Mouse (Mus musculus): Measurements from ENCODE around the gene Ttyh1.

Ttyh1 gene

DNA sequence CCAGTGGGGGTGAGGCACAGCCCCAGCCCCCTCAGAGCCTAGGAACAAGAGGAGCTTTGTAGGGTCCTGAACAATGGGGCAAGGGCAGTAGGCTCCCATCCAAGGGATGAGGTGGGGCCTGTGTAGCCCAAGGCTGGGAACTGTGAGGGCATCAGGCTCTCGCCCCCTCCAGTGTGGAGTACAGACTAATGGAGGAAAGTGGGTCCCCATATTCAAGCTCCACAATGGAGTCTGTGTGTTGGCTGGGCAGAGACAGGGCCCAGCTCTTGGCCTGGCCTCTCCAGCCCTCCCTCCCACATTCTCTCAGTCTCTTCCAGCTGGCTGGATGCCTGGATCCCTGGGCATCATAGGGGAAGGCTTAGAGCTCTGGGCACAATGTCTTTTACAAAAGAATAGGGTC, 4.5 kb downstream of the Ttyh1 start:
- peak; percentile 82 for DNase-seq

DNA sequence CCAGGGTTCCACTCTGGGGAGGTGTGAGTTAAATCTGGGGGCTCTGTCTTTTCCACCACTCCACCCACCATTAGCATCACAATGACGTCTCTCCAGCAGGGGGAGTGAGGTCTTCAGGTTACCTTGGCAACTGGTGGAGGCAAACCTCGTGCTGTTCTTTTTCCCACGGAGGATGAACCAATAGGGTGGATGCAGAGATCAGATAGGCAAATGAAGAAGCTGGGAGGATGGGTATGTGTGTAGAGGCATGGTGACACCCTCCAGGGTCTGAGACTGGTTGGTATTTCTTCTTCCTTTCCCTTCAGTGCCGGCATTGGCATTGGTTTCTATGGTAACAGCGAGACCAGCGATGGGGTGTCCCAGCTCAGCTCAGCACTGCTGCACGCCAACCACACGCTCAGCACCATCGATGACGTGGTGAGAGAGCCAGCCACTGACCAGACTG, 5.1 kb downstream of the Ttyh1 start:
- DNase-seq: peak; percentile 75

DNA sequence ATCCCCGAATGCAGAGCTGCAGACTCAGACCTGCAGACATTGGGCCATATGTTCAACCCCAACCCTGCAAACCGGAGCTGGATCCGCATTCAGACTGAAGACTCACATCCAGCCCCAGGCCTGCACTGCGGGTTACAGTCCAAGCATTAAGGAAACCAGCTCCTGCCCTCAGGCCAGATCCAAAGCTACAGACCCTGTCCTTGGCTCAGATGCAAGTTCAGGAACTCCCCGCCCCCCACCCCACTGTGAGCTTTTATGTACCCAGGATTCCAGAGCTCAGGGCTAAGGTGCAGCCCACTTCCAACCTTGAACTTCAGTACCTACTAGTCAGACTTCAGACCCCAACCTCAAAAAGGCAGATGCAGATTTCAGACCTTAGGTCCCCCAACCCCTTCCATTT, 5.6 kb downstream of the Ttyh1 start:
- no peak for DNase-seq

DNA sequence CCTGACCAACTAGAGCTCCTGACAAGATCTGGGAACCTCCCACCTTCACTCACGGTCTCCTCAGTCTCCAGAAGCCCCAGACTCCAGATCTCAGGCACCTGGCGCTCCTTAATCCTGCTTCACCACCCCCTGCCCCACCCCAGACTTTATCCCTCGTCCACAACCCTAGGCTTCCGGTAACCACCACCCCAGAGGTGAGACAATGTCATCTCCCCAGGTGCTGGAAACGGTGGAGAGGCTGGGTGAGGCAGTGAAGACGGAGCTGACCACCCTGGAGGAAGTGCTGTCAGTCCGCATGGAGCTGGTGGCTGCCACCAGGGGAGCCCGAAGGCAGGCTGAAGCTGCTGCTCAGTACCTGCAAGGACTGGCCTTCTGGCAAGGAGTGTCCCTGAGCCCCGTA, 6.1 kb downstream of the Ttyh1 start:
- DNase-seq: no peak

DNA sequence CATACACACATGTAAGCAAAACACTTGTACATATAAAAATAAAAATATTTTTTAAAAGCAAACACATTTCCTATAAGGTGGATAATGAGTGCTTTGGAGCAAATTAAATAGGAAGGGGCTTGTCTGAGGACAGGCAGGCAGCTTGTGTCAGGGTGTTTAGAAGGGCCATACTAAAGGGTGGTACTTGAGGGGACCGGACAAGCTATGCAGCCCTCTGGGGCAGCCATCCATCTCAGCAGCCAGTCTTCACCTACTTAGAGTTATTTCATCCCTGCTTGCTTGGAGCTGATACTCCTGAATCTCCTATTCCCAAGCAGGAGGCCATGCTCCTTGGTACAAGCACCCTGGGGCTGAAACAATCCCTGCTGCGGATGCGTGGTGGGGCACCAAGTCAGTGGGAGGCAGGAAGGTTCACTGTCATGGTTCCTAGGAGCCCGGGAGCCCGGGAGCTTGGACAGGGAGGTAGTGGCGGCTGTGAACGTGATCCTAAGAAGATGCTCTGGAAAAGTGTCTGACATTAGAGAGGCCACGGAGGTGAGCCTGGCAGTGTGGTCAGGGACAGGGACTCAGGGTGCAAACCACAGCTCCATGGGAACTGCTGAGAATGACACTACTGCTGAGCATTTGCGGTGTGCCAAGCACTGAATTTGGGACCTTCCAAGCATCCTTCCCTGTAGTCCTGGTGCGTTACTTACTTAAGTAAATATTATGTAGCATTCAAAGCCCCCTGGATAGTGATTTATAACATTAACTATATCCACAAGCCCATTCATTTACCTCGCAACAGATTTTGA, 8.0 kb downstream of the Ttyh1 start:
- no peak for DNase-seq

DNA sequence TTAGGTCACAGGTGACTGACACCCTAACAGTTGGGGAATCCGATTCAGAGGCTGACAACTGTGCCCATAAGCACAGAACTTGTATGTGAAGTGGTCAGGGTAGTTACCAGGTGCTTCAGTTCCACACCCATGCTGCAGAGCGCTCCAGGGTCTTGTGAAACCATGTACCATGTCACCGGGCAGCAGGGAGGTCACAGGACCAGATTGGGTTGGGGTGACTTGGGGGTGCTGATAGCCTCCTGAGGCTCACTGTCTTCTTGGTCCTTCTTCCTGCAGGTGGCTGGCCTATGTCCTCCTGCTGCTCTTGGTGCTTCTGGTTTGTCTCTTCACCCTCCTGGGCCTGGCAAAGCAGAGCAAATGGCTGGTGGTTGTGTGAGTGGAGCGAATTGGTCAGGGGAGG, 8.7 kb downstream of the Ttyh1 start:
- no peak for DNase-seq

DNA sequence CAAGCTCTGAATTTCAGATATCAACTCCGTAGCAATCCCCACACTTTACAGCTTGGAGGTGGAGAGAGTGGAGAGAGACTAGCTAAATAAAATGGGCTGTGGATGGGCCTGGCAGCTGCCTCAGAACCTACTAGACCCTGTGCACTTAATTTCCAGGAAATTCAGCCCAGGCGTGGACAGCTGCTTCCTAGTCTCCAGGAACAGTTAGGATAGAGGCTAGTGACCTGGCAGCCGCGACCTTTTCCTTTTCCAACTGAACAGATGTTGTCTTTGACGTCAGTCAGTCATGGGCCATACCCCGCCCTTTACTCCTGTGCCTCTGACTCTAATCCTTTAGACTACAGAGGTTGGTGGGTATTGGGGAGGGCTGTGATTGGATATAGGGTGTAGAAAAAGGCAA, 9.7 kb downstream of the Ttyh1 start:
- DNase-seq: no peak

DNA sequence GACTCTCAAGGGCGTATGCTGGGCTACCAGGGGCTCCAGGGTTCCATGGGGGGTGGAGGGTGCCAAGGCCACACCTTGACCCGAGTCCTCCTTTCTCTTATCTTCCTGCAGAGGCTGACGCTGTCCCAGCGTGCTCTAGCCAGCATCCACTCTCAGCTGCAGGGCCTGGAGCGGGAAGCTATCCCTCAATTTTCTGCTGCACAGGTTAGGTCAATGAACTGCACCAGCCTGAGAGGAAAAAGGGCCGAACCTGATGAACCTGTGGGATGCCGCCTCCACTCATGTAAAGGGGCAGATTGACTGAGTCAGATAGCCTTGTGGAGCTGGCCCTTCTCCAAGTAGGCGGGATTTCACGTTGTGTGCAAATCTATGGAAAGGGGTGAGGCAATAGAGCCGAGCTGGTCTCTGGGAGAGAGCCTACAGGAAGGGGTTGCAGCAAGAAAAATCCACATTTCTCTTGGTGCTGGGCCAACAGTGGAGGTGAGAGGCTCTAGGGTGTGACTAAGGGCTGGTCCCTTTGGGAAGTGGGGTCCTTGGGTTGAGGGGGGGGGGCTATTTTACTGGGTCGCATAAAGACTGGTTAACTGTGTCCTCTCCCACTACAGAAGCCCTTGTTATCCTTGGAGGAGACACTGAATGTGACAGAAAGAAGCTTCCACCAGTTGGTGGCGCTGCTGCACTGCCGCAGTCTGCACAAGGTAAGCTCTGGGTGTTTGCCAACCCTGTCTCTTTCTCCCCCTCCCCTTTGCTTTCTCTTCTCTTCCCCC, 11.7 kb downstream of the Ttyh1 start:
- peak; percentile 93 for DNase-seq

DNA sequence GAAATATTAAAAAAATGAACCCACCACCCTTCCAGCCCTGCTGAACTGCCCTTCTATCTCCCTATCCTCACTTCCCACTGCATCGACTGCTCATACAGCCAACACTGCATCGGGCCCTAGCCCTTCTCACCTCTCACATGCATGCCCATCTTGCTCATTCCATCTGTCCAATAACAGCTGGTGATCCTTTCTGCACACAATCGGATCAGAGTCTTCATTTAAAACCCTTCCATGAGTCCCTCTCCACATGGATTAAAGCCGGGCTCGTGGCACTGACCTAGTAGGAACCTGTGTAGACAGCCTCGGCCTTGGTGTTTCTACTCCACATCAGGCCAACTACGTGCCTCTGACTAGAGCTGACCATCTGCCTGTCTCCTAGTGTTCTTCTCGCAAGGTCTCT, 12.8 kb downstream of the Ttyh1 start:
- no peak for DNase-seq

DNA sequence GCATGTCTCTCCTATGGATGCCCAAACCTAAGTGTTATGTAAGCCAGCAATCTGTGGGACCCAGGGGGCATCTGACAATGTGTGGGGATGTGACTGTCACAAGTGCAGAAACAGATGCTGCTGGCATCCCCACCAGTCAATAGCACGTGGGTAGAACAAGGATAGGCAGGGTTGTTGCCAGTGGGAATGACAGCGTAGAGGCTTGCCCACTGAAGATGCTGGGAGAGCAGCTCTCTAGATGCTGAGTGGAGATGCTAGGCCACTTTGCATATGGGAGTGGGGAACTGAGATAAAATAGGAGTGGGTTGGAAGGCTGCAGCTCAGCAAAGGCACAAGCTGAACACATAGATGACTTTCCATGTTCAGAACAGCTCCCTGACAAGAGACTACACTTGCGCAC, 13.4 kb downstream of the Ttyh1 start:
- no peak for DNase-seq

DNA sequence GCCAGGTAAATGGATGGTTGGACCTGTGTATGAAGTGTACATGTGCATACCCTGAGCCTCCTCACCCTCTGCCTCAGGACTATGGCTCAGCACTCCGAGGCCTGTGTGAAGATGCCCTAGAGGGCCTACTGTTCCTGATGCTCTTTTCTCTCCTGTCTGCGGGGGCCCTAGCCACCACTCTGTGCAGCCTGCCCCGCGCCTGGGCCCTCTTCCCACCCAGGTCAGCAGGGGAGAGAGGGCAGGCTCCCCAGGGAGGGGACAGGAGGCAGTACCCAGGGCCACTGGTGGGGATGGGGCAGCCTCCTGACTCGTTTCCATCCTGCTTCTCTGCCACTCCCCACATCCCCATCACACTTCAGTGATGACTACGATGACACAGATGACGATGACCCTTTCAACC, 13.8 kb downstream of the Ttyh1 start:
- DNase-seq: no peak

DNA sequence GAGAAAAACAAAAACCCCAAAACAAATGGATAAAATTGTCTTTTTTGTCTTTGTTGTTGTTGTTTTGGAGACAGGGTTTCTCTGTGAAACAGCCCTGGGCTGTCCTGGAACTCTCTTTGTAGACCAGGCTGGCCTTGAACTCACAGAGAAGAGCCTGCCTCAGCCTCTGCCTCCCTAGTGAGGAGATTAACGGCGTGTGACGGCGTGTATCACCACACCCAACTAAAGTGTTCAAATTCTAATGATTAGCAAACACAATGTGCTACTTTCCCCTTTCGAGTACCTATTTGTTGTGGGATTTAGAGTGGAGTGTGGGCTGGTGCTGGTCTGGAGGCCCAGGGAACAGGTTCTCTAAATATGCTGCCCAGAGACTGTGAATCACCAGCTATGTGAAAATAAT, 15.7 kb downstream of the Ttyh1 start:
- no peak for DNase-seq

DNA sequence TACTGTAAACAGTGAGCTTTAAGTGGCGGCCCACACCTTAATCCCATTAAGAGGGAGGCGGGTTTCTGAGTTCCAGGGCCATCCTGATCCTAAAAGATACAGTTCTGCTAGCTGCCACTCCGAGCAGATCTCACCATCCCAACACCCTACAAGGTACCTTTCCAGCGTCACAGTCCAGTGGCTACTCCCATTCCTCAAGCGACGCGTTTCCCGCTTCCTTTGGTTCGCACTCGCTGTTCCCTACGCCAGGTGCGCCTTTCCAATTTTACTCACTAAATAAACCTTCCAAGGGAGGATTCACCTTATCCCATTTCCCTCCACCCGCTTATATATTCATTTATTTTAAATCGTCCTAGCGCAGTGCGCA, 17.2 kb downstream of the Ttyh1 start:
- no peak for DNase-seq

DNA sequence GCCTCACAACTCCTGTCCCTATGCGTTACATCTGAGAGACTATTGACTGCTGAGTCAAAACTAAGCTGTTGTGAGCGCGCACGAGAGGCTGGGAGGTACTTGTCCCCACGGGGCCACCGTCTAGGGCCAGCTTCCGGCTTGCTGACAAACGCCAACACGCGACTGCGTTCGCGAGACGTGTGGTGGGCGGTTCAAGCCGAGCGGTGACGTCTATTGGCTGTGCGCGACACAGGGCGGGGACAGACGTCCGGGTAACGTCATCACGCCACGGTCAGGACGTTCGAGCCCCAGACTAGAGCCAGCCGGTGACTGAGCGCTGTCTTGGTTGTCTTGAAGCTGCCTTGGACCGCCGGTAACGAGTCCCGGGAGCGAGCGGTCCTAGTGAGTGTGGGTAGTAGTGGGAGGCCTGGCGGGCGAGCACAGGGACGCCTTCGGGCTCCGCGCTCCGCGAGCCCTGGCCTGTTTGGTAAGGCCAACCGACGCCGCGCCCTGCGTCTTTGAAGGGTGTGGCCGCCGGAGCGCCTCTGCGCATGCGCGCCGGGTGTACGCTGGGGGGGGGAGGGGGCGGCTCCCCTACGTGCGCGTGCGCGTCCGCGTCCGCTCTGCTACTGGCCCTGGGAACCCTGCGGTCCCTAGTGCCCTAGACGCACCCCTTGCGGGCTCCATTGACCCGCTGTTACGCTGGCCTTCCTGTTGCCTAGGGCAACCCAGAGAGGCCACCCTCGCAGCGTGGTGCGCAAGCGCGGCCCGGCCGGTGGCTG, 17.7 kb downstream of the Ttyh1 start, which contains the start of gene Leng8:
Leng8 (plus strand) TSS at position 269 of the 761 bp plus-strand sequence.
- peak; percentile 96 for DNase-seq

DNA sequence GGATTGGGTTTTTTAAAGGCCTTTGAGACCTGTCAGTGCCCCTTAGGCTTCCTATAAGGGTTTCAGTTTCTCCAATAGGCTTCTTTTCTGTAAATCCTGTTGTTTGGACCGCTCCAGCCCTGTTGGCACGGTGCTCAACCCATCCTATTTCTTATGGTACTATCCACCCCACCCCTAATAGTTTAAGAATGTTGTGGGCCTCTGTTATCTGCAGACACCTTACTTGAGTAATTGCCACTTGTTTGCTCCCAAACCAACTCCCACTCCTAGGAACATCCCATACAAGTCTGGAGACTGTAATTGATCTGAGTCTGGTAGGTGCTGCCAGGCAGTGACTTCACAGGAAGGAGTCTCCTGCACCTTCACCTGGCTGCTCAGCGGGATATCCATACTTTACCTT, 18.5 kb downstream of the Ttyh1 start:
- DNase-seq: no peak

DNA sequence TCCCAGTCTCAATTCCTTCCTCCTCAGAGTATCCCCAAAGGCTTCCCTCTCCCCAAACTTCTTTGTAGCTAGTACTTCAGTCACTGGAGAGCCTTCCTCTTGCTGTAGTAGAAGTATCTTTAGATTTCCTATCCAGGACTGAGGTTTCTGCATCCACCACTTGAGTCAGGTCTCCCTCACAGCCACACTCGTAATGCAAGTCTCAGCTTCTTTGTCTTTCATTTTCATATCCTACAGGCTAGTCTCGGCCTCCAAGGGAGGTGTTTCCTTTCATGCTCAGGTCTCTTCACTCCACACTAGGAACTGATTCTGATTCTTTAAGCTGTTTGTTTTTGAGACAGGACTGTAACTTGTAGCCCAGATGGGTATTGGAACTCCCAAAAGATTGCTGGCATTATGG, 19.0 kb downstream of the Ttyh1 start:
- DNase-seq: no peak

DNA sequence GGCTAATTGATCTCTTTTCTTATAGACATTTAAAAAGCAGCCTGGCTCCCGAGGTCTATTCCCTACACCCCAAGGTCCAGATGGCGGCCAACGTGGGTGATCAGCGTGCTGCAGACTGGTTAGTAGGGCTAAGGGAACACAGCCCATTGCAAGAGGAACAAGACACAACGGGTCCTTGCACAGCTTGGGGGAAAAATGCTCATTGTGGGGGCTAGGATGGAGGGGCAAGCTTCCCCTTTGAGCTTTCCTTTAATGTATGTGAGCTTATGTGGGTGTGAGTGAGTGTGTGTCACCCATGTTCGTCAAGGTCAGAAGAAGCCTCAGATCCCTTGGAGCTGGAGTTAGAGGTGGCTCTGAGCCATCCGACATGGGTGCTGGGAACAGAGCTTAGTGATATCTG, 19.5 kb downstream of the Ttyh1 start:
- no peak for DNase-seq

DNA sequence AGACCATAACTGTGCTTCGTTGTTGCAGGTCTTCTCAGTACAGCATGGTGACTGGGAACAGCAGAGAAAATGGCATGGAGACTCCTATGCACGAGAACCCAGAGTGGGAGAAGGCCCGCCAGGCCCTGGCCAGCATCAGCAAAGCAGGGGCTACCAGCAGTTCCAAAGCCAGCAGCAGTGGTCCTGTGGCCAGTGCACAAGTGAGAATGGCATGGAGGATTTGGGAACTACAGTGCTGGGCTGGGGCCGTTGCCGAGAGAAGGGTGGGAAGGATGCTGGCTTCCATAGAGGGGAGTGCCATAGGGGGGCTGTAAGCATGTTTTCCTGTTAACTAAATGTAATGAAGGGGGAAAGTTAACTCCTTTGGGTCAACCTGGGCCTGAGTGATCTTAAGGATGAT, 20.2 kb downstream of the Ttyh1 start:
- no peak for DNase-seq

DNA sequence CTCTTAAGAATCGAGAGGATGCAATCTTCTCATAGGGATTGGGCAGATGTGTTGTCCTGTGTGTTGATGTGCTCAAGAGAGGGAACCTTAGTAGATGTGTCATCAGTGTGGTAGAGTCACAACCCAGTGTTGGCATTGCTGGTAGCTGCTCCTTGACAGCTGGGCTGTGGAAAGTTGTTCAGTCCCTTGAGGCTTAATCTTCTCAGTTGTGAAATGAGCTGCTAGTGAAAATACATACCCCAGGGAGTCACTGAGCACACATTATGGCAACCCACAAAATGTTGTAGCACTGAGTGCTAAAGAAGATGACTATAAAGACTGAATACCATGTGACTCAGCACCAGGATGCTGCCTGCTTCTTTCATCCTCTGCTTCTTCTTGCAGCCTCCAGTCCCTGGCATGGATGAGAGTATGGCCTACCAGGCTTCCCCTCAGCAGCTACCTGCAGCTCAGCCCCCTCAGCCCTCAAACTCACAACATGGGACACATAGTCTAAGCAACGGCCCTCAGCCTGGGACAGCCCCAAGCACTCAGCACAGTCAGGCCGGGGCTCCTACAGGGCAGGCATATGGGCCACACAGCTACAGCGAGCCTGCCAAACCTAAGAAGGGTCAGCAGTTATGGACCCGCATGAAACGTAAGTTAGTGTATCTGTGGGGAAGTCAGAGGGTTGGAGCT, 22.6 kb downstream of the Ttyh1 start:
- no peak for DNase-seq

DNA sequence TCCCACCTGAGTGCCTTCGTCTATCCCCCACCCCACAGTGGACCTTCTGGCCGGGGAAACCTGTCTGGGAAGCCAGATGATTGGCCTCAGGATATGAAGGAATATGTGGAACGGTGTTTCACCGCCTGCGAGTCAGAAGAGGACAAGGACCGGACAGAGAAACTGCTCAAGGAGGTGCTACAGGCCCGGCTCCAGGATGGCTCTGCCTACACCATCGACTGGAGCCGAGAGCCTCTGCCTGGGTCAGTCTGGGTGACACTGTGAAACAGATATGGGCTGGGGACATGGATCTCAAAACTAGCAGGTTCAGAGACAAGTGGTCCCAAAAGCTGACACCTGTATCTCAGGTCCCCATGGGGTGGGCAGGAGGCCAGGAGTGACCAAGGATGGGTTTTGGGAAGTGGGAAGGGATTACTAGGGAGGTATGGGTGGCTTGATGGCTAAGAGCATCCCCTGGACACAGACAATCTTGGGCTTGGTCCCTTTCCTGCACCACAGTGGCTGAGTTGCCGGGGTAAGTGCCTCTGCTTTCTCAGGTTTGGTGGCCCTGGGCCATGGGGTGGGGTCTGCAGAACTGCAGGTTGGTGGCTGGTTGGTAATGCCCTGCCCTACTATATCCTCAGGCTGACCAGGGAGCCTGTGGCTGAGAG, 23.7 kb downstream of the Ttyh1 start:
- no peak for DNase-seq

DNA sequence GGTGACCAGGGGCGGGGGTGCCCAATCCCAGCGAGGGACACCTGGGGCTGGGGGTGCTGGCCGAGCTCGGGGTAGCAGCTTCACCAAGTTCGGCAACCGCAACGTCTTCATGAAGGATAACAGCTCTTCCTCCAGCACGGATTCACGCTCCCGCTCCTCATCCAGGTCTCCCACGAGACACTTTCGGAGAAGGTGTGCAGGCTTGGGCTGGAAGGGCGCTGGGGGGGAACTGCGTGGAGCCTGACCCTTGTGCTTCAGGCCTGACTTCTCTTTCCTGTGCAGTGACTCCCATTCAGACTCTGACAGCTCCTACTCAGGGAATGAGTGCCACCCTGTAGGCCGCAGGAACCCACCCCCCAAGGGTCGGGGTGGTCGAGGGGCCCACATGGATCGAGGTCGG, 24.3 kb downstream of the Ttyh1 start:
- no peak for DNase-seq

DNA sequence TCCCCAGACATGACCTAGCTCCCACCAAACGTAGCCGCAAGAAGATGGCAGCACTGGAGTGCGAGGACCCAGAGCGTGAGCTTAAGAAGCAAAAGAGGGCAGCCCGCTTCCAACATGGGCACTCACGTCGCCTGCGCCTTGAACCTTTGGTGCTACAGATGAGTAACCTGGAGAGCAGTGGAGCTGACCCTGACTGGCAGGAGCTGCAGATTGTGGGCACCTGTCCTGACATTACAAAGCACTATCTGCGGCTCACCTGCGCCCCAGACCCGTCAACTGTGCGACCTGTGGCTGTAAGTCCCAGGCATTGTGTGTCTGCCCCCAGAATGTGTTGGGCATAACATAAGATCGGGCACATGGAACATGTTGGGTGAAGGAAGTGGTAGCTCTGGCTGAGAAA, 24.8 kb downstream of the Ttyh1 start:
- DNase-seq: no peak

All from right cerebral cortex, postnatal 4 days (tissue).